Mouse (Mus musculus) heart, embryonic 10.5 days (tissue): ENCODE measurements around the gene Xlr3b. TPM values are rescaled to one million over a fixed set of nuclear protein-coding genes. Genes with fewer than 3 reads are reported as not detected.
"Not testable (repeated sequence)": the region's sequence is repeated elsewhere in the genome, so short reads cannot be mapped to it uniquely, and the experiment has no call there.

Source experiments
- DNase-seq: peaks from one replicate; pipeline ENCODE4 v3.0.0-alpha.2; 2017; ENCODE audit warnings: low spot score
- H3K27ac ChIP-seq: fragments of 300-500 bp; sonication (generic); 2 replicates; pipeline ENCODE4 v1.5.1; 2016; ENCODE audit warnings: mild to moderate bottlenecking
- H3K27me3 ChIP-seq: fragments of 300-500 bp; sonication (generic); 2 replicates; pipeline ENCODE4 v1.6.1; 2016; ENCODE audit warnings: mild to moderate bottlenecking; ENCODE audit not compliant: poor library complexity, insufficient read depth, severe bottlenecking
- H3K36me3 ChIP-seq: fragments of 300-500 bp; sonication (generic); 2 replicates; pipeline ENCODE4 v1.6.1; 2016; ENCODE audit warnings: mild to moderate bottlenecking, moderate library complexity
- H3K4me1 ChIP-seq: fragments of 300-500 bp; sonication (generic); 2 replicates; pipeline ENCODE4 v1.6.1; 2016; ENCODE audit warnings: mild to moderate bottlenecking
- H3K4me3 ChIP-seq: fragments of 300-500 bp; sonication (generic); 2 replicates; pipeline ENCODE4 v1.5.1; 2016; ENCODE audit warnings: mild to moderate bottlenecking, moderate library complexity
- H3K9me3 ChIP-seq: fragments of 300-500 bp; sonication (generic); 2 replicates; pipeline ENCODE4 v1.6.1; 2016; ENCODE audit warnings: mild to moderate bottlenecking, moderate library complexity
- WGBS: fragments of 180-500 bp; shearing (Covaris S2); methylation state at CpG from one replicate; pipeline ENCODE4 v1.1.7; 2016; 5-methylcytosine and 5-hydroxymethylcytosine counted together
- polyA plus RNA-seq: library from polyadenylated mRNA; unstranded; fragments of >200 nt; fragmentation: Nextera tagmentation; extraction: Ambion mirVana; gene quantifications from 2 replicates; pipeline ENCODE4 v1.2.1, GENCODE M21; 2016

The Xlr3b gene
- polyA plus RNA-seq: 6.0 and 9.8 TPM in 2 replicates

GRCm38 (mm10) chrX:73191934-73192333 lies at the start of gene Xlr3b:
Gene Xlr3b, plus strand, starts transcription at chrX:73192207.
- H3K9me3 ChIP-seq, H3K4me3 ChIP-seq, H3K27me3 ChIP-seq, H3K4me1 ChIP-seq, H3K27ac ChIP-seq, H3K36me3 ChIP-seq: not testable (repeated sequence)
- WGBS: 77% methylated on average over 12 of the region's 12 CpGs
- peak; percentile 45 for DNase-seq

DNA sequence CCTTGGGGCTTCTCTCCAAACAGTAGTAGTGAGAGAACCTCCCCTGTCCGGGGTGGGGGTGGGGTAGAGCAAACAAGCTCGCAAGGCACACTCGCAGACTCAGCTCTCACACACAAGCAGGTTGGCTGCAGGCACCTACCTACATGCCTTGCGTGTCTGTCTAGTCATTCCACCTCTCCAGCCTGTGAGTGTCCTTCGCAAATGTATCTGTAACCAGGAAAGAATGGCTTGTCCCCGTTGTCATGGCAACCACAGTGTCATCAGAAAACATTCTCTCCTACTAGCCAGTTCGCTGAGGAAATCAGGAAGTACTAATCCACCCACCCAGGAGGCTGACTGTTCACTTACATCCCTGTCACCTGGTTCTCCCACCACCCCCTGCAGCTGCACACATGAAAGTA lies 48.8 kb upstream of the Xlr3b start:
- not testable (repeated sequence) for H3K27me3 ChIP-seq, H3K27ac ChIP-seq, H3K36me3 ChIP-seq, DNase-seq, H3K4me3 ChIP-seq, H3K4me1 ChIP-seq, H3K9me3 ChIP-seq
- WGBS: no CpG with 5 or more reads among the region's 7 CpGs

- not testable (repeated sequence) for H3K4me3 ChIP-seq, DNase-seq, H3K27me3 ChIP-seq, H3K4me1 ChIP-seq, H3K27ac ChIP-seq, H3K36me3 ChIP-seq, H3K9me3 ChIP-seq
- WGBS: no CpG with 5 or more reads among the region's 20 CpGs
Measured at GRCm38 (mm10) chrX:73148496-73148895, 43.5 kb upstream of the Xlr3b start, which contains the start of gene Xlr5b. Gene Xlr5b, plus strand, starts transcription at chrX:73148796.

- not testable (repeated sequence) for H3K36me3 ChIP-seq, H3K4me1 ChIP-seq, DNase-seq, H3K27ac ChIP-seq, H3K27me3 ChIP-seq, H3K9me3 ChIP-seq, H3K4me3 ChIP-seq
- no CpG with 5 or more reads among the region's 7 CpGs for WGBS
Measured at GRCm38 (mm10) chrX:73149350-73149749, 42.7 kb upstream of the Xlr3b start, which contains the start of gene DXBay18. Gene DXBay18, minus strand, starts transcription at chrX:73149450.

- H3K4me3 ChIP-seq, H3K27ac ChIP-seq, H3K27me3 ChIP-seq, H3K4me1 ChIP-seq, H3K9me3 ChIP-seq, H3K36me3 ChIP-seq, DNase-seq: not testable (repeated sequence)
- WGBS: 67% methylated on average over 9 of the region's 15 CpGs
Measured at GRCm38 (mm10) chrX:73176889-73177288, 15.1 kb upstream of the Xlr3b start, which contains the start of gene Spin2d. Gene Spin2d, minus strand, starts transcription at chrX:73176989.

GRCm38 (mm10) chrX:73213819-73214564 lies 22.0 kb downstream of the Xlr3b start, which contains the start of gene Xlr4b:
Gene Xlr4b, plus strand, starts transcription at chrX:73214333.
- not testable (repeated sequence) for H3K4me3 ChIP-seq, H3K27ac ChIP-seq, H3K36me3 ChIP-seq, DNase-seq, H3K4me1 ChIP-seq, H3K9me3 ChIP-seq, H3K27me3 ChIP-seq
- 70% methylated on average over 19 of the region's 19 CpGs for WGBS

- Histone ChIP-seq H3K36me3 (no peaks in the 10 kb centered on the region), H3K27ac (no peak overlapping the region), H3K4me1 (no peaks in the 10 kb centered on the region), H3K4me3 (no peak overlapping the region), H3K9me3 (no peaks in the 10 kb centered on the region), H3K27me3 (peaks cover 18% of the 10 kb centered on the region)
- no peak for DNase-seq
- WGBS: 51% methylated on average over 1 of the region's 1 CpGs
Measured at GRCm38 (mm10) chrX:73225365-73225764, 33.4 kb downstream of the Xlr3b start.

DNA sequence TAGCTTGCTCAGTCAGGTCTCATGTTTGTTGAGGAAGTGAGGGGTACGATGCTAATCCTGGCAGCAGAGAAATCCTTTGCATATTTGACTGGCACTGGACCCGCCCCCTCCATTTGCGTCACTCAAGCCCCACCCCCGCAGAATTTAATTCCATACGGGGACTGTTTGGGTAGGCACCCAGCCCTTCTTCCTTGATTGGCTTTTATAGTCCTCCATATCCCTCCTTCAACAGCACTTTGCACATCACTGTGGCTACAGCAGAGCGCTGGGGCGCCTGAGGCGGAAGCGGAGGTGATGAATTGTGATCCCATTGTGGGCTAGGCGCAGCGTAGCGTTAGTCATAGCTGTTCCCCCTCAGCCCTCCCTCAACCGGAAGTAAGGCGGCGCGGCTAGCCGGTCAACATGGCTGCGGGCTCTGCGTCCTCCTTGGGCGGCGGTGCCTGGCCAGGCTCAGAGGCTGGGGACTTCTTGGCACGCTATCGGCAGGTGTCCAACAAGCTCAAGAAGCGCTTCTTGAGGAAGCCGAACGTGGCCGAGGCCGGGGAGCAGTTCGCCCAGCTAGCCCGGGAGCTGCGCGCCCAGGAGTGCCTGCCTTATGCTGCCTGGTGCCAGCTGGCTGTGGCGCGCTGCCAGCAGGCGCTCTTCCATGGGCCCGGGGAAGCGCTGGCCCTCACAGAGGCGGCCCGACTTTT lies 36.1 kb downstream of the Xlr3b start, which contains the start of gene F8a:
Gene F8a (plus strand): TSS at position 378 of the 692 bp plus-strand sequence.
- H3K4me1 ChIP-seq: no peaks in the 10 kb centered on the region
- 13% methylated on average over 39 of the region's 39 CpGs for WGBS
- peak; percentile 89 for DNase-seq
- H3K27me3 ChIP-seq: peaks cover 18% of the 10 kb centered on the region
- no peaks in the 10 kb centered on the region for H3K9me3 ChIP-seq
- H3K4me3 ChIP-seq: peak within 1 kb of the TSS; percentile 72
- peak within 1 kb of the TSS; percentile 89 for H3K27ac ChIP-seq
- no peaks in the 10 kb centered on the region for H3K36me3 ChIP-seq

- H3K9me3 ChIP-seq: no peaks in the 10 kb centered on the region
- no peaks in the 10 kb centered on the region for H3K4me1 ChIP-seq
- peak overlapping the region; percentile 72 for H3K4me3 ChIP-seq
- H3K36me3 ChIP-seq: no peaks in the 10 kb centered on the region
- WGBS: 18% methylated on average over 50 of the region's 51 CpGs
- peak; percentile 76 for DNase-seq
- peaks cover 18% of the 10 kb centered on the region for H3K27me3 ChIP-seq
- H3K27ac ChIP-seq: peak overlapping the region; percentile 89
Measured at GRCm38 (mm10) chrX:73228606-73229214, 36.7 kb downstream of the Xlr3b start.

DNA sequence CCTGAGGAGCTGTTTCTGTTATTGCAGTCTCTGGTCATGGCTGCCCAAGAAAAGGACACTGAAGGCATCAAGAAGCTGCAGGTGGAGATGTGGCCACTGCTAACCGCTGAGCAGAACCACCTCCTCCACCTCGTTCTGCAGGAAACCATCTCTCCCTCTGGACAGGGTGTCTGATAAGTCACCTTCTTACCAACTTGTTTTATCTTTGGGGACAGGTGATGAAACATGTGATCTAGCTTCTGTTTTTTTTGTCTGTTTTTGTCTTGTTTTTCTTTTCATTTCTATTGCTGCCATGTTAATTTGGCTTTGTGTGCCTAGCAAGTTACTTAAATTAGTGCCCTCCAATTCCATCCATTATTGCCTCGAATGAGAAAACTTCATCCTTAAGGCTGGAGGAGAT lies 37.3 kb downstream of the Xlr3b start:
- H3K27me3 ChIP-seq: peaks cover 18% of the 10 kb centered on the region
- peak overlapping the region; percentile 89; the same call in 1 of the 2 replicates for H3K27ac ChIP-seq
- H3K4me1 ChIP-seq: no peaks in the 10 kb centered on the region
- H3K9me3 ChIP-seq: no peaks in the 10 kb centered on the region
- no peaks in the 10 kb centered on the region for H3K36me3 ChIP-seq
- 33% methylated on average over 3 of the region's 3 CpGs for WGBS
- no peak for DNase-seq
- peak overlapping the region; percentile 72 for H3K4me3 ChIP-seq

DNA sequence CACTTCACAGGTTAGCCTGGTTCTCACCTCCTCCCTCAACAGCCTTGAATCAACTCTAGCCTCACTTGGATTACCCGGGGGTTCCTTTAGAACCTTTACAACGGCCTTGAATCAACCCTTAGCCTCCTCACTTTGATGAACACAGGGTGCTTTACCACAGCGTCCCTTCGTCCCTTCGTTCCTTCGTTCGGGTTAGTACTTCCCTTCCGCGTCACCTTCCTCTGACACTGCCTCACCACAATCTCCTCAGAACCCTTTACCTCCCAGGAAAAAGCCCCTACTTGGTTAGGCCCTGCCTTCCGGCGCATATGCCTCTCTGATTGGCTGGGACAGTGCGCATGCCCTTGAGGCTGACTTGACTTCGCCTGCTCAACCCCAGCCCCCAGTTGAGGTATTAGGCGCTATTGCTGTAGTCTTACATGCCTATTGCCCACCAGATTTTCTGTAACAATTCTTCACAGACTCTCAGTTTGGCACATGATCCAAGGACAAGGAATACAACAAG lies 50.9 kb downstream of the Xlr3b start, which contains the start of gene Xlr4c:
Gene Xlr4c (minus strand): TSS at position 310 of the 505 bp plus-strand sequence.
- not testable (repeated sequence) for H3K36me3 ChIP-seq, H3K4me3 ChIP-seq, DNase-seq, H3K9me3 ChIP-seq, H3K27me3 ChIP-seq, H3K4me1 ChIP-seq, H3K27ac ChIP-seq
- WGBS: 74% methylated on average over 14 of the region's 14 CpGs
